Mouse (Mus musculus): Measurements from ENCODE around the gene Dnaja3.

GRCm38 (mm10) chr16:4639831-4640237 lies at the start of gene Dnaja3, which contains the start of gene Vasn:
- TF ChIP-seq TCF12 (IDR thresholded peaks at IDR 0.05; ENCODE audit: insufficient read depth, poor library complexity, severe bottlenecking) (no peak), POLR2A (IDR thresholded peaks at IDR 0.05; ENCODE audit: insufficient read length, low read depth) (peak; percentile 77)
